Mouse (Mus musculus) olfactory bulb, adult 2 months (tissue): ENCODE data around the gene Sgta.

Experiments
- CTCF ChIP-seq: fragments of 200-500 bp; IDR thresholded peaks from 2 replicates; pipeline ENCODE4 v1.5.1; 2012; ENCODE audit warnings: low read depth, mild to moderate bottlenecking, low read length, moderate library complexity; ENCODE audit not compliant: insufficient read depth
- POLR2A ChIP-seq: fragments of 200-500 bp; IDR thresholded peaks from 2 replicates; pipeline ENCODE4 v1.6.1; 2012; ENCODE audit warnings: mild to moderate bottlenecking, low read depth, low read length, moderate library complexity; ENCODE audit not compliant: insufficient read depth

- TF ChIP-seq POLR2A, result peak; percentile 98
- no peak for TF ChIP-seq CTCF
These were observed 45.7 kb upstream of the Sgta start, which contains the start of gene Map2k2 for GRCm38 (mm10) chr10:81105565-81106112.
